Mouse (Mus musculus) hindbrain, postnatal 0 days (tissue): ENCODE measurements around the gene Ect2. TPM values are rescaled to one million over a fixed set of nuclear protein-coding genes. Genes with fewer than 3 reads are reported as not detected.

Experiments
- ATAC-seq: fragments of 200-750 bp; cut with Nextera tagmentation; 2 replicates; pipeline ENCODE4 v1.8.0; 2017; ENCODE audit warnings: mild to moderate bottlenecking, moderate TSS enrichment, moderate library complexity
- DNase-seq: peaks from one replicate; pipeline ENCODE4 v3.0.0-alpha.2; 2015; ENCODE audit warnings: low spot score
- H3K27ac ChIP-seq: fragments of 300-500 bp; sonication (generic); 2 replicates; pipeline ENCODE4 v1.5.1; 2014; ENCODE audit warnings: mild to moderate bottlenecking
- H3K27me3 ChIP-seq: fragments of 300-500 bp; sonication (generic); 2 replicates; pipeline ENCODE4 v1.6.1; 2014; ENCODE audit warnings: low read length, mixed read lengths; ENCODE audit not compliant: insufficient read depth
- H3K36me3 ChIP-seq: fragments of 300-500 bp; sonication (generic); 2 replicates; pipeline ENCODE4 v1.6.1; 2014; ENCODE audit warnings: low read length, mixed read lengths; ENCODE audit not compliant: insufficient read depth
- H3K4me1 ChIP-seq: fragments of 300-500 bp; sonication (generic); 2 replicates; pipeline ENCODE4 v1.6.1; 2014; ENCODE audit warnings: antibody characterized with exemption, low read length, mixed read lengths; ENCODE audit not compliant: insufficient read depth
- H3K4me2 ChIP-seq: fragments of 300-500 bp; sonication (generic); 2 replicates; pipeline ENCODE4 v1.6.1; 2014; ENCODE audit warnings: low read depth, mild to moderate bottlenecking, low read length, moderate library complexity, mixed read lengths
- H3K4me3 ChIP-seq: fragments of 300-500 bp; sonication (generic); 2 replicates; pipeline ENCODE4 v1.5.1; 2014; ENCODE audit warnings: low read length
- H3K9ac ChIP-seq: fragments of 300-500 bp; sonication (generic); replicated peaks from 2 replicates; pipeline ENCODE4 v1.6.1; 2014; ENCODE audit warnings: mild to moderate bottlenecking, low read length, moderate library complexity, mixed read lengths
- H3K9me3 ChIP-seq: fragments of 300-500 bp; sonication (generic); 2 replicates; pipeline ENCODE4 v1.6.1; 2016; ENCODE audit warnings: low read length, mixed read lengths
- CTCF ChIP-seq: IDR thresholded peaks from 2 replicates; pipeline ENCODE4 v1.5.1; 2016; ENCODE audit warnings: antibody characterized with exemption, control low read depth, low read depth
- WGBS: fragments of 180-500 bp; shearing (Covaris S2); extraction: QIAGEN DNeasy Blood & Tissue Kit; methylation state at CpG from one replicate; pipeline ENCODE4 v1.1.7; 2014; 5-methylcytosine and 5-hydroxymethylcytosine counted together
- polyA plus RNA-seq: library from polyadenylated mRNA; unstranded; fragments of >200 nt; fragmentation: Nextera tagmentation; extraction: Ambion mirVana; gene quantifications from 2 replicates; pipeline ENCODE4 v1.2.1, GENCODE M21; 2015
- total RNA-seq: library from RNA; depleted of rRNA; stranded (reverse); fragments of >200 nt; gene quantifications from 2 replicates; pipeline ENCODE4 v1.2.3, GENCODE M21; 2014; rRNA removed

Gene Ect2
- total and polyA plus RNA-seq, 2 experiments from 2014 or later: 6.3 to 10.0 TPM

DNA sequence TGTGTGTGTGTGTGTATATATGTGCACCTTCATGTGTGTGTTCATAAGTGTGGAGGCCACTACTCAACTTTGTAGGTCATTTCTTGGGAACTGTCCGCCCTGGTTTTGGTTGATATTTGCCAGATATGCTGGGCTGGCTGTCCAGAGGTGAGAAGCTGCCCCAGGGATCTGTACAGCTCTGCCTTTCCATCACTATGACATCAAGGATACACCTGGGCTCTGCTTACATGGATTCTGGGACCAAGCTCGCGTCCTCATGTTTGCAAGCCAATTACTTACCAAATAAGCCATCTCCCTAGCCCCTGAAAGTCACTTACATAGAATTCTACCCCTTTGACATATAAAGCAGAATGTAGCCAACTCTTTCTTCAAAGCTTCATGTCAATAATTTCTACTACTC, 98.2 kb downstream of the Ect2 start:
- no peak for DNase-seq
- no peaks in the 10 kb centered on the region for H3K9me3 ChIP-seq
- ATAC-seq: no peak

DNA sequence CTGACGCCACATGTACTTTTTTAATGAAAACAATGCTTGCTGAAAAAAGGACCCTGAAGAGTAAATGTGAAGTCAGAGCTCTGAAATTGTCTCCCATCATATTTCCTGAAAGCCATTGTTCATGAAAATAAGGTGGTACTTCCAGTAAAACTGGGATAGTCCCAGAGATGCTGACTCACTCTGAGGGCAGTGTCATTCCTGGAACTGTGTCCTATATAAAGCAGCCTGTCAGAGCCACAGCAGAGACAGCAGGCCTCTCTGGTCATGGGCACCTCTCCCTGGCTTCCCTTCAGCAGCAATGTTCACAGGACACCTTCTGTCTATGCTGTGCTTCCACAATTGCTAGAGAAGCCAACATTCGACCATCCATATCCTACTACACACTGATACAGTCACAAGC, 98.9 kb downstream of the Ect2 start:
- Histone ChIP-seq H3K27me3 (no peaks in the 10 kb centered on the region), H3K36me3 (no peaks in the 10 kb centered on the region), H3K4me3 (no peak overlapping the region), H3K27ac (no peak overlapping the region), H3K9ac (no peak overlapping the region), H3K9me3 (no peaks in the 10 kb centered on the region), H3K4me2 (no peak overlapping the region), H3K4me1 (no peaks in the 10 kb centered on the region)
- ATAC-seq: no peak
- no peak for TF ChIP-seq CTCF
- DNase-seq: no peak
- WGBS: 79% methylated on average over 2 of the region's 2 CpGs

More for the DNA sequence above, 98.2 kb downstream of the Ect2 start:
- Histone ChIP-seq H3K4me3 (no peak overlapping the region), H3K4me2 (no peak overlapping the region), H3K36me3 (no peaks in the 10 kb centered on the region), H3K9ac (no peak overlapping the region), H3K27ac (no peak overlapping the region), H3K4me1 (no peaks in the 10 kb centered on the region), H3K27me3 (no peaks in the 10 kb centered on the region)
- WGBS: 93% methylated on average over 3 of the region's 3 CpGs
- TF ChIP-seq CTCF: no peak

Other genes starting within 250 kb of the Ect2 start
- gene Nceh1, start 29.1 kb upstream of the Ect2 start, total RNA-seq: 31.5 and 34.8 TPM in 2 replicates
- gene Nceh1, start 29.1 kb upstream of the Ect2 start, polyA plus RNA-seq: 35.7 and 36.1 TPM in 2 replicates
- gene Tnfsf10, start 163.2 kb upstream of the Ect2 start, total RNA-seq: 0.36 and 0.73 TPM in 2 replicates
- gene Tnfsf10, start 163.2 kb upstream of the Ect2 start, polyA plus RNA-seq: 0.35 and 0.42 TPM in 2 replicates
- 1.1 and 1.2 TPM in 2 replicates for gene Ghsr, start 217.5 kb upstream of the Ect2 start, total RNA-seq
- gene Ghsr, start 217.5 kb upstream of the Ect2 start, polyA plus RNA-seq: 0.38 and 0.63 TPM in 2 replicates